Mouse (Mus musculus) MEL (cell line): ENCODE results near the gene Usp29. TPM values are rescaled to one million over a fixed set of nuclear protein-coding genes. Genes with fewer than 3 reads are reported as not detected.

ENCODE experiments used
- DNase-seq: peaks from one replicate; pipeline ENCODE4 v3.0.0; 2011; ENCODE audit warnings: low read depth, low spot score
- H3K27ac ChIP-seq: 2 replicates; pipeline ENCODE4 v1.5.1; 2012; ENCODE audit warnings: low read depth, mild to moderate bottlenecking, control low read depth, low read length, moderate library complexity; ENCODE audit not compliant: control insufficient read depth
- H3K27me3 ChIP-seq, 2 experiments: fragments of 150-350 bp in 1 of 2; sonication (generic) in 1 of 2; 2 replicates each; pipeline ENCODE4 v1.6.1; 2012; ENCODE audit warnings: low read length in 2 of 2, mild to moderate bottlenecking in 2 of 2, improper control_type of control experiment in 1 of 2, moderate library complexity in 1 of 2; ENCODE audit not compliant: insufficient read depth in 2 of 2, control insufficient read depth in 1 of 2
- H3K36me3 ChIP-seq, 2 experiments: 2 replicates each; pipeline ENCODE4 v1.6.1; 2012 to 2014; ENCODE audit warnings: low read length in 2 of 2, improper control_type of control experiment in 1 of 2, inconsistent platforms in 1 of 2, mild to moderate bottlenecking in 1 of 2; ENCODE audit not compliant: insufficient read depth in 2 of 2, control insufficient read depth in 1 of 2
- H3K4me1 ChIP-seq, 2 experiments: fragments of 150-350 bp in 1 of 2; sonication (generic) in 1 of 2; 2 replicates each; pipeline ENCODE4 v1.6.1; 2012; ENCODE audit warnings: low read length in 2 of 2, improper control_type of control experiment in 1 of 2, mild to moderate bottlenecking in 1 of 2; ENCODE audit not compliant: insufficient read depth in 2 of 2, control insufficient read depth in 1 of 2
- H3K4me3 ChIP-seq, 2 experiments: fragments of 150-350 bp in 1 of 2; sonication (generic) in 1 of 2; 2 replicates each; pipeline ENCODE4 v1.5.1; 2012; ENCODE audit warnings: low read depth in 2 of 2, low read length in 2 of 2, mild to moderate bottlenecking in 2 of 2, moderate library complexity in 2 of 2, control low read depth in 1 of 2, improper control_type of control experiment in 1 of 2; ENCODE audit not compliant: control insufficient read depth in 1 of 2, insufficient read depth in 1 of 2
- H3K79me2 ChIP-seq: 2 replicates; pipeline ENCODE4 v1.6.1; 2012; ENCODE audit warnings: mild to moderate bottlenecking, low read length, moderate library complexity; ENCODE audit not compliant: control insufficient read depth, poor library complexity, insufficient read depth
- H3K9ac ChIP-seq: 2 replicates; pipeline ENCODE4 v1.6.1; 2012; ENCODE audit warnings: low read depth, mild to moderate bottlenecking, control low read depth, low read length, moderate library complexity; ENCODE audit not compliant: control insufficient read depth, poor library complexity, severe bottlenecking
- H3K9me3 ChIP-seq: fragments of 150-350 bp; sonication (generic); replicated peaks from 2 replicates; pipeline ENCODE4 v1.6.1; 2012; ENCODE audit warnings: mild to moderate bottlenecking, low read length, improper control_type of control experiment, moderate library complexity; ENCODE audit not compliant: insufficient read depth
- BHLHE40 ChIP-seq: IDR thresholded peaks from 2 replicates; pipeline ENCODE4 v1.6.1; 2012; ENCODE audit warnings: low read depth, mild to moderate bottlenecking, inconsistent platforms, low read length, improper control_type of control experiment, borderline replicate concordance
- CHD1 ChIP-seq: IDR thresholded peaks from 2 replicates; pipeline ENCODE4 v1.6.1; 2012; ENCODE audit warnings: low read depth, mild to moderate bottlenecking, inconsistent platforms, low read length, improper control_type of control experiment
- E2F4 ChIP-seq: IDR thresholded peaks from 2 replicates; pipeline ENCODE4 v1.6.1; 2011; ENCODE audit warnings: low read depth, low read length, improper control_type of control experiment, borderline replicate concordance
- ELF1 ChIP-seq: IDR thresholded peaks from 2 replicates; pipeline ENCODE4 v1.6.1; 2014; ENCODE audit warnings: low read depth, mild to moderate bottlenecking, inconsistent platforms, low read length, improper control_type of control experiment, moderate library complexity
- EP300 ChIP-seq, 2 experiments: IDR thresholded peaks; 2 replicates each; pipeline ENCODE4 v1.6.1; 2011; ENCODE audit warnings: improper control_type of control experiment in 2 of 2, low read length in 2 of 2, low read depth in 1 of 2, mild to moderate bottlenecking in 1 of 2
- GATA1 ChIP-seq: IDR thresholded peaks from 2 replicates; pipeline ENCODE4 v1.6.1; 2011; ENCODE audit warnings: low read depth, low read length, improper control_type of control experiment
- HCFC1 ChIP-seq: IDR thresholded peaks from 2 replicates; pipeline ENCODE4 v1.6.1; 2012; ENCODE audit warnings: low read depth, mild to moderate bottlenecking, inconsistent platforms, low read length, improper control_type of control experiment, moderate library complexity
- JUND ChIP-seq: IDR thresholded peaks from 2 replicates; pipeline ENCODE4 v1.6.1; 2011; ENCODE audit warnings: low read depth, mild to moderate bottlenecking, improper control_type of control experiment, low read length
- KAT2A ChIP-seq: conservative IDR thresholded peaks from 2 replicates; pipeline ENCODE4 v1.6.1; 2012; ENCODE audit warnings: low read depth, low read length, improper control_type of control experiment, inconsistent platforms
- MAX ChIP-seq: IDR thresholded peaks from 2 replicates; pipeline ENCODE4 v1.6.1; 2011; ENCODE audit warnings: low read length, improper control_type of control experiment
- MAZ ChIP-seq: IDR thresholded peaks from 2 replicates; pipeline ENCODE4 v1.6.1; 2012; ENCODE audit warnings: low read depth, mild to moderate bottlenecking, inconsistent platforms, low read length, improper control_type of control experiment
- POLR2AphosphoS5 ChIP-seq: IDR thresholded peaks from 2 replicates; pipeline ENCODE4 v1.6.1; 2012; ENCODE audit warnings: low read depth, borderline replicate concordance, mild to moderate bottlenecking, inconsistent platforms, low read length, moderate library complexity, mixed read lengths
- TAL1 ChIP-seq: IDR thresholded peaks from 2 replicates; pipeline ENCODE4 v1.6.1; 2012; ENCODE audit warnings: mild to moderate bottlenecking, inconsistent platforms, low read length, moderate library complexity, mixed read lengths
- UBTF ChIP-seq: IDR thresholded peaks from 2 replicates; pipeline ENCODE4 v1.6.1; 2012; ENCODE audit warnings: low read depth, mild to moderate bottlenecking, inconsistent platforms, low read length, improper control_type of control experiment, moderate library complexity, borderline replicate concordance; ENCODE audit not compliant: insufficient read depth
- USF1 ChIP-seq: IDR thresholded peaks from 2 replicates; pipeline ENCODE4 v1.6.1; 2014; ENCODE audit warnings: low read depth, mild to moderate bottlenecking, inconsistent platforms, low read length, improper control_type of control experiment, moderate library complexity
- USF2 ChIP-seq, 2 experiments: IDR thresholded peaks; 2 replicates each; pipeline ENCODE4 v1.6.1; 2011 to 2012; ENCODE audit warnings: improper control_type of control experiment in 2 of 2, low read length in 2 of 2, borderline replicate concordance in 1 of 2, inconsistent platforms in 1 of 2, low read depth in 1 of 2, mild to moderate bottlenecking in 1 of 2; ENCODE audit not compliant: insufficient read depth in 1 of 2
- polyA plus RNA-seq, 2 experiments: library from polyadenylated mRNA; stranded (reverse) in 1 of 2; unstranded in 1 of 2; fragments of >175 nt in 1 of 2; fragments of >200 nt in 1 of 2; gene quantifications; 2 replicates each; pipeline versions ENCODE4 v1.2.1 to v1.2.4; 2012; ENCODE audit warnings: low replicate concordance in 2 of 2, low read depth in 1 of 2; ENCODE audit not compliant: insufficient read length in 2 of 2, insufficient read depth in 1 of 2, missing spikeins in 1 of 2
- total RNA-seq: library from RNA; depleted of rRNA; stranded (reverse); fragments of 300-350 nt; gene quantifications from 2 replicates; pipeline ENCODE4 v1.2.3, GENCODE M21; 2012

Gene Usp29
- total and polyA plus RNA-seq, 3 experiments = not detected

DNA sequence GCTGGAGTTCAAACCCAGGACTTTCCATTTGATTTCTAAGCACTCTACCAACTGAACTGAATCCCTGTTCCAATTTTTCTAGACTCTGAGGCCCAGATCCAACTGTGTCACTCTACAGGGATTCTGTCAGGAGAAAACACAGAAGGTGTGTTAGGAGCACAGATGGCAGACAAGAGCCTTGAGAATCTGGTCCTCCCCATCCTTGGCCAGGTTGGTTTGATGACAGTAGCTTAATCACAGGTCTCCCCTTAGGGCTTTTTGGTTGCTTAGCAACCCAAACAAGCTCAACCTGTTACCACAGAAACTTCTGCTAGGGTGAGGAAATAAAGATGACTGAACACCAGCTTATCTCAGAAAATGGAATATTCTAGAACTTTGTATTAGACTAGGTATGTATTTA is 136.0 kb downstream of the Usp29 start:
- H3K9ac ChIP-seq = no peak overlapping the region
- TF ChIP-seq USF1 (no peak), MAZ (no peak), MAX (no peak), KAT2A (no peak), UBTF (no peak), USF2 (IDR thresholded peaks at IDR 0.05; ENCODE audit: borderline replicate concordance in 1 of 2, insufficient read depth in 1 of 2, low read depth in 1 of 2, low read length in 2 of 2) (no peak), EP300 (IDR thresholded peaks at IDR 0.05; ENCODE audit: low read depth in 1 of 2, low read length in 2 of 2) (no peak), HCFC1 (no peak), E2F4 (no peak), GATA1 (no peak)
- TF ChIP-seq, all 39 proteins: peak for 0
- no peaks in the 10 kb centered on the region for H3K36me3 ChIP-seq
- H3K4me1 ChIP-seq = no peaks in the 10 kb centered on the region
- H3K27ac ChIP-seq = no peak overlapping the region
- no peak for DNase-seq
- H3K9me3 ChIP-seq = no peaks in the 10 kb centered on the region
- no peak overlapping the region for H3K4me3 ChIP-seq
- no peaks in the 10 kb centered on the region for H3K27me3 ChIP-seq
- H3K79me2 ChIP-seq = no peaks in the 10 kb centered on the region

- no peak for DNase-seq
- H3K9me3 ChIP-seq = no peaks in the 10 kb centered on the region
- H3K27ac ChIP-seq = no peak overlapping the region
- no peaks in the 10 kb centered on the region for H3K36me3 ChIP-seq
- H3K27me3 ChIP-seq = no peaks in the 10 kb centered on the region
- H3K4me3 ChIP-seq = no peak overlapping the region
- H3K4me1 ChIP-seq = no peaks in the 10 kb centered on the region
- H3K9ac ChIP-seq = no peak overlapping the region
- H3K79me2 ChIP-seq = no peaks in the 10 kb centered on the region
- no peak for TF ChIP-seq BHLHE40
- no peak for TF ChIP-seq POLR2AphosphoS5
- TF ChIP-seq ELF1 = no peak
- TF ChIP-seq E2F4 = no peak
- no peak for TF ChIP-seq UBTF
- no peak for TF ChIP-seq KAT2A
- TF ChIP-seq TAL1 = no peak
- no peak for TF ChIP-seq JUND
Observed at GRCm38 (mm10) chr7:6868831-6869230, 138.5 kb downstream of the Usp29 start.

DNA sequence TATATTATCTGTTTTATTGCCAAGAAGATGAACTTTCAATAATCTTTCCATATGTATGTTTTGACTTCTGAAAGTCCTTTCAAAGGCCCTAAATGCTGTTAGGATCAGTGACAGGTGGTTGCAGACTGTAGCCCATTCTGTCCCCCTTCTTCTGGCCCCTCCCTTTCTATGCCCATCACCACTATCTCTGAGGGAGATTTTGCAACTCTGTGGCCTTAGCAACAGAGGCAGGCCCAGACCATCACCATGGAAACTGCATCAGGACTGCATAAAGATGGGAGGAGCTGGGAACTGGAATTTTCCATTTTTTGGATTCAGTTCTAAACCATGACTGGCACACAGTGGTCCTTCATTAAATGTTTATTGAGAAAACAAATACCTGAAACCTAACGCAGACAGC is 139.2 kb downstream of the Usp29 start:
- TF ChIP-seq JUND = no peak
- no peak for TF ChIP-seq HCFC1
- no peak for TF ChIP-seq CHD1
- no peak for TF ChIP-seq MAX
- TF ChIP-seq KAT2A = no peak
- no peak for TF ChIP-seq EP300 (IDR thresholded peaks at IDR 0.05; ENCODE audit: low read depth in 1 of 2, low read length in 2 of 2)
- no peak for TF ChIP-seq UBTF
- DNase-seq = no peak
- Histone ChIP-seq H3K4me3 (no peak overlapping the region), H3K9me3 (no peaks in the 10 kb centered on the region), H3K36me3 (no peaks in the 10 kb centered on the region), H3K79me2 (no peaks in the 10 kb centered on the region), H3K27me3 (no peaks in the 10 kb centered on the region), H3K9ac (no peak overlapping the region), H3K4me1 (no peaks in the 10 kb centered on the region), H3K27ac (no peak overlapping the region)
